Mouse (Mus musculus) gastrocnemius, postnatal 10 days (tissue): ENCODE results near the gene Hist1h2be. TPM values are rescaled to one million over a fixed set of nuclear protein-coding genes. Genes with fewer than 3 reads are reported as not detected.

Source experiments
- microRNA-seq, 2 experiments: library from miRNA; unstranded; fragments of <30 nt; microRNA quantifications; one replicate each; pipeline ENCODE4 v1.2.0; 2021
- total RNA-seq, 2 experiments: library from RNA; stranded (reverse); gene quantifications; 2 replicates each; pipeline ENCODE4 v1.2.3; 2021

The Hist1h2be gene
- total RNA-seq, 2 experiments from 2014 or later: 36.6 to 38.0 TPM

Small RNA genes lying within 50 kb of the gene (microRNA-seq; reads per million reads assigned to microRNA genes)
- gene Gm44297 (0 reads per million in 2 experiments), gene Gm44359 (0 reads per million in 2 experiments), gene Gm44394 (0 reads per million in 2 experiments)

Other genes starting within 250 kb of the Hist1h2be start
- gene Abt1, start 197.3 kb downstream of the Hist1h2be start, total RNA-seq: 1 to 10 TPM; 4.8 to 5.3 TPM
- not detected for gene Btn1a1, start 155.2 kb downstream of the Hist1h2be start, total RNA-seq
- under 1 TPM in 1 of 2 experiments, not detected in 1; 0.11 TPM for gene Btn2a2, start 132.3 kb downstream of the Hist1h2be start, total RNA-seq
- 100 to 1,000 TPM; 473 to 507 TPM for gene Hist1h4h, start 90.1 kb downstream of the Hist1h2be start, total RNA-seq
- 100 to 1,000 TPM; 189 to 190 TPM for gene Hist1h2af, start 87.2 kb downstream of the Hist1h2be start, total RNA-seq
- gene Hist1h3g, start 85.7 kb downstream of the Hist1h2be start, total RNA-seq: 10 to 100 TPM; 58.4 to 59.9 TPM
- gene Hist1h2bh, start 77.7 kb downstream of the Hist1h2be start, total RNA-seq: 10 to 100 TPM; 11.8 to 13.3 TPM
- gene Hist1h3f, start 77.1 kb downstream of the Hist1h2be start, total RNA-seq: 10 to 100 TPM; 53.8 to 66.7 TPM
- 100 to 1,000 TPM; 285 to 328 TPM for gene Hist1h4f, start 69.5 kb downstream of the Hist1h2be start, total RNA-seq
- gene Hist1h1d, start 67.9 kb downstream of the Hist1h2be start, total RNA-seq: 10 to 100 TPM; 17.8 to 19.5 TPM
- gene Hist1h3e, start 58.8 kb downstream of the Hist1h2be start, total RNA-seq: 100 to 1,000 TPM; 121 to 135 TPM
- 10 to 100 TPM; 34.2 to 37.9 TPM for gene Hist1h2ae, start 49.9 kb downstream of the Hist1h2be start, total RNA-seq
- 100 to 1,000 TPM; 245 to 257 TPM for gene Hist1h2bg, start 49.7 kb downstream of the Hist1h2be start, total RNA-seq
- gene Hist1h2bf, start 46.9 kb downstream of the Hist1h2be start, total RNA-seq: 100 to 1,000 TPM; 121 to 140 TPM
- 10 to 100 TPM; 16.0 to 20.6 TPM for gene Hist1h2ad, start 46.7 kb downstream of the Hist1h2be start, total RNA-seq
- gene Hist1h3d, start 45.4 kb downstream of the Hist1h2be start, total RNA-seq: 10 to 100 TPM; 25.8 to 30.6 TPM
- 100 to 1,000 TPM; 165 to 171 TPM for gene Hist1h4d, start 39.5 kb downstream of the Hist1h2be start, total RNA-seq
- 100 to 1,000 TPM; 182 to 186 TPM for gene Hist1h1e, start 1.4 kb upstream of the Hist1h2be start, total RNA-seq
- 1 to 10 TPM; 6.3 to 6.7 TPM for gene Hist1h2ac, start 62.8 kb upstream of the Hist1h2be start, total RNA-seq
- 10 to 100 TPM; 87.0 to 92.4 TPM for gene Hist1h2bc, start 63.1 kb upstream of the Hist1h2be start, total RNA-seq
- under 1 TPM; 0.59 to 0.63 TPM for gene Hist1h1t, start 74.7 kb upstream of the Hist1h2be start, total RNA-seq
- 100 to 1,000 TPM; 153 to 157 TPM for gene Hist1h4c, start 77.3 kb upstream of the Hist1h2be start, total RNA-seq
- 1 to 10 TPM; 8.1 to 9.5 TPM for gene Hfe, start 89.7 kb upstream of the Hist1h2be start, total RNA-seq
- 100 to 1,000 TPM; 361 to 459 TPM for gene Hist1h1c, start 117.7 kb upstream of the Hist1h2be start, total RNA-seq
- 10 to 100 TPM; 86.2 to 86.5 TPM for gene Hist1h3c, start 124.5 kb upstream of the Hist1h2be start, total RNA-seq
- gene Hist1h2bb, start 125.6 kb upstream of the Hist1h2be start, total RNA-seq: 100 to 1,000 TPM; 106 to 125 TPM
- 100 to 1,000 TPM; 187 to 217 TPM for gene Hist1h2ab, start 130.0 kb upstream of the Hist1h2be start, total RNA-seq
- gene Hist1h3b, start 131.1 kb upstream of the Hist1h2be start, total RNA-seq: 100 to 1,000 TPM; 213 to 261 TPM
- 100 to 1,000 TPM; 131 to 149 TPM for gene Hist1h4b, start 135.9 kb upstream of the Hist1h2be start, total RNA-seq
- 100 to 1,000 TPM; 140 to 160 TPM for gene Hist1h4a, start 140.1 kb upstream of the Hist1h2be start, total RNA-seq
- 100 to 1,000 TPM; 159 to 176 TPM for gene Hist1h3a, start 141.3 kb upstream of the Hist1h2be start, total RNA-seq
- 100 to 1,000 TPM; 124 to 147 TPM for gene Hist1h1a, start 142.5 kb upstream of the Hist1h2be start, total RNA-seq
- not detected for gene Trim38, start 148.8 kb upstream of the Hist1h2be start, total RNA-seq
- gene Slc17a2, start 185.9 kb upstream of the Hist1h2be start, total RNA-seq: under 1 TPM in 1 of 2 experiments, not detected in 1; 0.11 TPM
- under 1 TPM in 1 of 2 experiments, not detected in 1; 0.07 TPM for gene Slc17a3, start 218.3 kb upstream of the Hist1h2be start, total RNA-seq
- gene Slc17a1, start 246.6 kb upstream of the Hist1h2be start, total RNA-seq: not detected